Mouse (Mus musculus) lung, embryonic 16.5 days (tissue): ENCODE results near the gene Med16. TPM values are rescaled to one million over a fixed set of nuclear protein-coding genes. Genes with fewer than 3 reads are reported as not detected.

ENCODE experiments used
- ATAC-seq: fragments of 200-750 bp; cut with Nextera tagmentation; 2 replicates; pipeline ENCODE4 v1.8.0; 2017; ENCODE audit warnings: low read depth, mild to moderate bottlenecking, moderate library complexity
- H3K27ac ChIP-seq: fragments of 300-500 bp; sonication (generic); 2 replicates; pipeline ENCODE4 v1.5.1; 2014; ENCODE audit warnings: mild to moderate bottlenecking, control low read depth, low read length
- H3K27me3 ChIP-seq: fragments of 300-500 bp; sonication (generic); 2 replicates; pipeline ENCODE4 v1.6.1; 2014; ENCODE audit warnings: low read depth, low read length, mixed read lengths; ENCODE audit not compliant: control insufficient read depth, insufficient read depth
- H3K36me3 ChIP-seq: fragments of 300-500 bp; sonication (generic); 2 replicates; pipeline ENCODE4 v1.6.1; 2014; ENCODE audit warnings: low read length; ENCODE audit not compliant: control insufficient read depth, insufficient read depth
- H3K4me1 ChIP-seq: fragments of 300-500 bp; sonication (generic); replicated peaks from 2 replicates; pipeline ENCODE4 v1.6.1; 2014; ENCODE audit warnings: low read length, mixed read lengths; ENCODE audit not compliant: control insufficient read depth, insufficient read depth
- H3K4me2 ChIP-seq: fragments of 300-500 bp; sonication (generic); 2 replicates; pipeline ENCODE4 v1.6.1; 2014; ENCODE audit warnings: low read depth, low read length, control low read depth
- H3K4me3 ChIP-seq: fragments of 300-500 bp; sonication (generic); 2 replicates; pipeline ENCODE4 v1.5.1; 2014; ENCODE audit warnings: mild to moderate bottlenecking, low read length, control low read depth
- H3K9ac ChIP-seq: fragments of 300-500 bp; sonication (generic); 2 replicates; pipeline ENCODE4 v1.6.1; 2014; ENCODE audit warnings: low read length, control low read depth
- H3K9me3 ChIP-seq: fragments of 300-500 bp; sonication (generic); 2 replicates; pipeline ENCODE4 v1.6.1; 2016; ENCODE audit warnings: low read length; ENCODE audit not compliant: control insufficient read depth
- WGBS: fragments of 180-500 bp; shearing (Covaris S2); extraction: QIAGEN DNeasy Blood & Tissue Kit; methylation state at CpG from one replicate; pipeline ENCODE4 v1.1.7; 2014; 5-methylcytosine and 5-hydroxymethylcytosine counted together
- polyA plus RNA-seq: library from polyadenylated mRNA; unstranded; fragments of >200 nt; fragmentation: Nextera tagmentation; extraction: Ambion mirVana; gene quantifications from 2 replicates; pipeline ENCODE4 v1.2.1, GENCODE M21; 2015

The Med16 gene
- polyA plus RNA-seq, 1 experiment from 2014 or later = 51.2 TPM

DNA sequence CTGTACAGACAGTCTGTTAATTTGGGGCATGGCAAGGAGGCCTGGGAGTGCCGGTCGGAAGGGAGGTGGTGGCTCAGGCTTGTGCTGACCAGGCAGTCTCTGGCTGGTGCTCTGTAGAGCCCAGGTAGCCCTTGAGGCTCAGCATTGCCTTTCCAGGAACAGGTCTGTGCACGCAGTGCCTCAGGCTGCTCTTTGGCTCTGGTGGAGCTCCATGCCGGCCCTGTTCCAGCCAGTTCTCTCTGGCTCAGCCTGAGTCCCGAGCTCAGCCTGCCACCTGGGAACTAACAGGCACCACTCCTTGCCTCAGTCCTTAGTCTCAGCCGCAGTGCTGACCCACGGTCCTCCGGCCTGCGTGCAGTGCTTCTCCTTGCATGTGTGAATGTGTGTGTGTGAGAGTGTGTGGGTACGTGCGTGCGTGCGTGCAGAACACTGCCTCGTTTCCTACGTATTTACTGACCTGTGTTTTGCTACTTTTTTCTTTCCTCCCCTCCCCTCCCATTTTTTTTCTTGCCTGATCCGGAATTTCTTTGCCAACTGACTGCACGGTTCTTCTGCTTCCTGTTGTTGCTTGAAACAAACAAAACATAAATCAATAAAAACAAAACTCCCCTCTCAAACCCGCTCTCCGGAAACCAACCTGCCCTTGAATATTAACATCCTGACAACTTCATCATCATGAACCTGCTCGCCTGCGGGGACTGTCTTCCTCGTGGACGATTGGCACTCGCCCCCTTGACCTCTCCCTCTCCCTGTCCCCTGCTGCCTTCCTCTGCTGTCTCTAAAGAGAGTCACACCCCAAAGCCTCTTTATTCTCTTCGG, 47.3 kb downstream of the Med16 start:
- no peaks in the 10 kb centered on the region for H3K27me3 ChIP-seq
- no peak for ATAC-seq
- no peak overlapping the region for H3K27ac ChIP-seq
- 0 out of 2 replicates have a peak overlapping the region, but pooled peaks have one; percentile 18 for H3K9ac ChIP-seq
- 64% methylated on average over 25 of the region's 25 CpGs for WGBS
- H3K36me3 ChIP-seq = peaks cover 60% of the 10 kb centered on the region
- H3K9me3 ChIP-seq = no peaks in the 10 kb centered on the region
- H3K4me2 ChIP-seq = no peak overlapping the region
- no peak overlapping the region for H3K4me3 ChIP-seq
- H3K4me1 ChIP-seq = peaks cover 25% of the 10 kb centered on the region

DNA sequence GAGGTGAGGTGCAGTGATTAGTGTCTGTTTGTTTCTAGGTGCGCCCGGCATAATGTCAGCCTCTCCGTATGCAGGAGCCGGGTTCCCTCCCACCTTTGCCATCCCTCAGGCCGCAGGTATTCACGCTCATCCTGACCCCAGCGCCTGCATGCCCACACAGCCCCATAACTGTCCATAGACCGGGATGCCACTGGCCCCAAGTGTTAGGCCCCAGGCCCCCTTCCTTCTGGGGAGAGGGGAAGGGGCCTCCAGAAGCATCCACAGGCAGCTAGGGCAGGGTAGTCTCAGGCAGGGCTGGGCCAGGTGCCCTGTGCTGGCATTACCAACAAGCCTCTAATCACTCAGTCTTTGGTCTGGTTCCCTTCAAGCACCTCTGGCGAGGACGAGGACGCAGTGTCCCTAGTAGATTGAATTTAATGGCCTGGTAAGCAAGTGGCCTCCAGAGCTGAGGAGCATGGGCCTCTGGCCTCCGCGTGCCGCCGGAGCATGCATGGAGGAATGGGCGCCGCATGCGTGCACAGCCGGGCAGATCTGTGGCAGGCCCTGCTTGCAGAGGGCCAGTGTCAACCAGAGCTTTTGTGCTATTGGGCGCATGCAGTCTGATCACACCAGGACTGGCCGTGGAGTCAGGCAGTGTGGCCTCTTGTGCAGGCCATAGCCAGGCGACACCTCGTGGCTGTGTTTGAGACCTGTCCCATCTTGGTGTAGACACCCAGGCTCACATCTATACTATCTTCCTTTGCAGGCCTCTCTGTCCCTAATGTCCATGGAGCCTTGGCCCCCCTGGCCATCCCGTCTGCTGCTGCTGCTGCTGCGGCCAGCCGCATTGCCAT, 48.4 kb downstream of the Med16 start:
- Histone ChIP-seq H3K9ac (no peak overlapping the region), H3K4me1 (peaks cover 26% of the 10 kb centered on the region), H3K4me3 (no peak overlapping the region), H3K27ac (no peak overlapping the region), H3K27me3 (no peaks in the 10 kb centered on the region), H3K4me2 (no peak overlapping the region), H3K9me3 (no peaks in the 10 kb centered on the region), H3K36me3 (peaks cover 60% of the 10 kb centered on the region)
- 89% methylated on average over 26 of the region's 26 CpGs for WGBS
- no peak for ATAC-seq

- Histone ChIP-seq H3K27ac (no peak overlapping the region), H3K4me2 (no peak overlapping the region), H3K4me3 (no peak overlapping the region), H3K27me3 (no peaks in the 10 kb centered on the region), H3K36me3 (peaks cover 52% of the 10 kb centered on the region), H3K9me3 (no peaks in the 10 kb centered on the region), H3K9ac (no peak overlapping the region), H3K4me1 (peaks cover 26% of the 10 kb centered on the region)
- 66% methylated on average over 11 of the region's 11 CpGs for WGBS
- ATAC-seq = no peak
These were observed 49.6 kb downstream of the Med16 start for GRCm38 (mm10) chr10:79859116-79859515.

DNA sequence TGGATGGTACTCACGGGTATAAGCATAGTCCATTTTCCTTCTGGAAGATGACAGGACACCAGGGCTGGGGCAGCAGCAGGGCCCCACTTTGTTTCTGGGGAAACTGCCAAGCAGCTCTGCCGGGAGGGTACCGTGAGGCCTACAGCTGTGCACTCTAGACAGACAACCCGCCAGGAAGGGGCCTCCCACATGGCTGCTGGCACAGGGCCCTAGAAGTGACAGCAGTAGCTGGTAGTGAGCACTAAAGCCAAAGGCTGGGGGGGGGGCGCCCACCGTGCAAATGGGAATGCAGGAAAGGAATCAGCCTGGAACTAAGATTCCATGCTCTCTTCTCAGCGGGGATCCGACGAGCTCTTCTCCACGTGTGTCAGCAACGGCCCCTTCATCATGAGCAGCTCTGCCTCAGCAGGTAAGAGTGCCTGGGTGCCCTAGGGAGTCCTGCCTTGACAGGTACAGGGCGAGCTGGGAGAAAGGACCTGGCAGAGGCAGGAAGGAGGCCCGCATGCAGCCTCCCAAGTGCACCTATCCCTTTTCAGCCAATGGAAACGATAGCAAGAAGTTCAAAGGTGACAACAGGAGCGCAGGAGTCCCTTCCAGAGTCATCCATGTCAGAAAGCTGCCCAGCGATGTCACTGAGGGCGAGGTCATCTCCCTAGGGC, 50.2 kb downstream of the Med16 start:
- Histone ChIP-seq H3K9me3 (no peaks in the 10 kb centered on the region), H3K27me3 (no peaks in the 10 kb centered on the region), H3K36me3 (peaks cover 51% of the 10 kb centered on the region), H3K4me1 (peaks cover 26% of the 10 kb centered on the region), H3K9ac (peak overlapping the region; percentile 99; the same call in 1 of the 2 replicates), H3K27ac (peak overlapping the region; percentile 100), H3K4me2 (peak overlapping the region; percentile 85), H3K4me3 (peak overlapping the region; percentile 93)
- ATAC-seq = peak; percentile 14
- 34% methylated on average over 17 of the region's 17 CpGs for WGBS

GRCm38 (mm10) chr10:79857894-79858293, 50.8 kb downstream of the Med16 start:
- H3K9ac ChIP-seq = peak overlapping the region; percentile 99

GRCm38 (mm10) chr10:79857452-79857811, 51.3 kb downstream of the Med16 start:
- Histone ChIP-seq H3K4me3 (peak overlapping the region; percentile 93), H3K4me1 (peaks cover 34% of the 10 kb centered on the region), H3K9ac (peak overlapping the region; percentile 99), H3K4me2 (peak overlapping the region; percentile 85), H3K27ac (peak overlapping the region; percentile 100), H3K36me3 (peaks cover 41% of the 10 kb centered on the region), H3K27me3 (no peaks in the 10 kb centered on the region), H3K9me3 (no peaks in the 10 kb centered on the region)
- no peak for ATAC-seq
- WGBS = 8% methylated on average over 4 of the region's 4 CpGs

More at GRCm38 (mm10) chr10:79857894-79858293, 50.8 kb downstream of the Med16 start:
- WGBS = 45% methylated on average over 2 of the region's 2 CpGs
- Histone ChIP-seq H3K27me3 (no peaks in the 10 kb centered on the region), H3K9me3 (no peaks in the 10 kb centered on the region), H3K4me3 (peak overlapping the region; percentile 93), H3K4me1 (peaks cover 29% of the 10 kb centered on the region), H3K4me2 (peak overlapping the region; percentile 85), H3K27ac (peak overlapping the region; percentile 100), H3K36me3 (peaks cover 45% of the 10 kb centered on the region)
- no peak for ATAC-seq

DNA sequence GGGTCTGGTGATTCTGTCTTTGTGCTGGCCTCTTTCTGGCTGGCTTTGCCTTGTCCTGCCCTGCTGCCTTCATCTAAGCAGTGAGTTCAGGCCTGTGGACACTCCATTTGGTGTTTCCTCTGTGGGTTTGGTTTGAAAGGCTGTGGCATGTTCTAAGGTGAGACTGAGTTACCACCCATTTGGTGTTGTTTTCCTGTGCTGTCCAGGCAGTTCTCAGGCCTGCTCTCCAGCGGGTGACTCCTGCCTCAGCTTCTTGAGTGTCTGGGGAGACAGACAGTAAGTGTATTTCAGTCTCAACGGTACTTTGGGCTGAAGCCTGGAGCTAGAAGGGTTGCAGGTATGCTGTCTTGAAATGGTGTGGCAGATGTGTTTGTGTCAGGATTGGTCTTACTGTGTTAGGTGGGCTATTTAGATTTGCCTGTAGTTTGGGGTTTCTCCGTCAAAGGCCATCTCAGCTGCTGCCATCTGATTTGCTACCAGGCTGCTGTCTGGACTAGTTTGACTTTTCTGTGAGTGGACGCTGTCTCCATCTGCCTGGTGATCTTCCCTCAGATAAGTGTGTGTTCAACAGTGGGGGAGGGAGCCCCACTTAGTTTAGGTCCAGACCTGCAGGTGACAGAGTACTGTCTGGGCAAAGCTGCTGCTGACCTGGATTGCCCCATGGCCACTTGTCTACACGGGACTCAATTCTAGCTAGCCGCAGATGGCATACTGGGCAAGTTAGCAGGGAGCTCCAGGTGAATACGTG, 51.8 kb downstream of the Med16 start:
- Histone ChIP-seq H3K4me1 (peaks cover 39% of the 10 kb centered on the region), H3K9me3 (no peaks in the 10 kb centered on the region), H3K4me3 (peak overlapping the region; percentile 93), H3K9ac (peak overlapping the region; percentile 99), H3K27me3 (no peaks in the 10 kb centered on the region), H3K27ac (peak overlapping the region; percentile 100), H3K36me3 (peaks cover 35% of the 10 kb centered on the region), H3K4me2 (peak overlapping the region; percentile 85)
- 8% methylated on average over 7 of the region's 7 CpGs for WGBS
- ATAC-seq = no peak

GRCm38 (mm10) chr10:79856280-79856679, 52.4 kb downstream of the Med16 start:
- peak overlapping the region; percentile 100 for H3K27ac ChIP-seq
- ATAC-seq = no peak
- peak overlapping the region; percentile 99 for H3K9ac ChIP-seq
- peak overlapping the region; percentile 85 for H3K4me2 ChIP-seq
- H3K9me3 ChIP-seq = no peaks in the 10 kb centered on the region
- H3K36me3 ChIP-seq = peaks cover 29% of the 10 kb centered on the region
- H3K27me3 ChIP-seq = no peaks in the 10 kb centered on the region
- peak overlapping the region; percentile 93 for H3K4me3 ChIP-seq
- peaks cover 45% of the 10 kb centered on the region for H3K4me1 ChIP-seq
- 14% methylated on average over 6 of the region's 6 CpGs for WGBS
